Mouse (Mus musculus) heart, adult 2 months (tissue): ENCODE measurements around the gene Rab8b. TPM values are rescaled to one million over a fixed set of nuclear protein-coding genes. Genes with fewer than 3 reads are reported as not detected.

Source experiments
- DNase-seq, 2 experiments: peaks; one replicate each; pipeline ENCODE4 v3.0.0; 2021
- H3K27ac ChIP-seq: fragments of 200-600 bp; 2 replicates; pipeline ENCODE4 v1.8.1; 2022
- H3K27me3 ChIP-seq: fragments of 200-500 bp; 2 replicates; pipeline ENCODE4 v1.6.1; 2012; ENCODE audit warnings: mild to moderate bottlenecking, low read length, inconsistent platforms, mixed read lengths; ENCODE audit not compliant: control insufficient read depth, insufficient read depth
- H3K36me3 ChIP-seq: fragments of 200-500 bp; 2 replicates; pipeline ENCODE4 v1.6.1; 2012; ENCODE audit warnings: low read length, inconsistent platforms; ENCODE audit not compliant: control insufficient read depth, insufficient read depth
- H3K4me1 ChIP-seq: fragments of 200-500 bp; 2 replicates; pipeline ENCODE4 v1.6.1; 2011; ENCODE audit warnings: low read length; ENCODE audit not compliant: control insufficient read depth, insufficient read depth
- H3K4me3 ChIP-seq: fragments of 200-600 bp; 2 replicates; pipeline ENCODE4 v1.8.1; 2022
- H3K79me2 ChIP-seq: fragments of 200-500 bp; replicated peaks from 2 replicates; pipeline ENCODE4 v1.6.1; 2012; ENCODE audit warnings: mild to moderate bottlenecking, inconsistent platforms, low read length, moderate library complexity, mixed read lengths; ENCODE audit not compliant: control insufficient read depth, insufficient read depth
- H3K9ac ChIP-seq: fragments of 200-500 bp; 2 replicates; pipeline ENCODE4 v1.6.1; 2012; ENCODE audit warnings: low read depth, mild to moderate bottlenecking, control low read depth, inconsistent platforms, low read length, mixed read lengths
- CTCF ChIP-seq: fragments of 200-600 bp; IDR thresholded peaks from 2 replicates; pipeline ENCODE4 v1.8.1; 2022; ENCODE audit warnings: antibody characterized with exemption, mild to moderate bottlenecking, moderate library complexity
- EP300 ChIP-seq: fragments of 200-500 bp; IDR thresholded peaks from 2 replicates; pipeline ENCODE4 v1.6.1; 2011; ENCODE audit warnings: low read depth, low read length, control low read depth; ENCODE audit not compliant: insufficient read depth
- POLR2A ChIP-seq: fragments of 200-500 bp; IDR thresholded peaks from 2 replicates; pipeline ENCODE4 v1.6.1; 2011; ENCODE audit warnings: mild to moderate bottlenecking, low read depth, low read length, control low read depth; ENCODE audit not compliant: insufficient read depth
- WGBS: fragments of 180-500 bp; shearing (Covaris S2); methylation state at CpG from one replicate; pipeline ENCODE4 v1.1.7; 2018; 5-methylcytosine and 5-hydroxymethylcytosine counted together
- intact Hi-C: fragments of 180-260 bp; cut with DNase I; formaldehyde crosslinking; loops from one replicate; pipeline ENCODE4 v1.15.1; 2025
- polyA plus RNA-seq: library from polyadenylated mRNA; depleted of rRNA; stranded (reverse); fragments of >200 nt; gene quantifications from 2 replicates; pipeline ENCODE4 v1.2.3, GENCODE M21; 2012
- total RNA-seq, 2 experiments: library from RNA; stranded (reverse); gene quantifications; 2 replicates each; pipeline ENCODE4 v1.2.3; 2021

Rab8b gene
- total and polyA plus RNA-seq, 3 experiments, result 5.5 to 9.8 (median 8.5) TPM

GRCm38 (mm10) chr9:66887960-66888610 lies 31.4 kb downstream of the Rab8b start:
- WGBS, result 45% methylated on average over 6 of the region's 6 CpGs
- Histone ChIP-seq H3K4me1 (peaks cover 1% of the 10 kb centered on the region), H3K79me2 (peaks cover 3% of the 10 kb centered on the region), H3K4me3 (no peak overlapping the region), H3K27ac (peak overlapping the region; percentile 7; the same call in 1 of the 2 replicates), H3K36me3 (peaks cover 3% of the 10 kb centered on the region), H3K27me3 (no peaks in the 10 kb centered on the region), H3K9ac (no peak overlapping the region)
- TF ChIP-seq EP300, result no peak
- TF ChIP-seq CTCF, result no peak
- TF ChIP-seq POLR2A, result no peak
- intact Hi-C loops, result no loop called here
- no peak for DNase-seq

GRCm38 (mm10) chr9:66887301-66887902 lies 32.1 kb downstream of the Rab8b start:
- 67% methylated on average over 8 of the region's 8 CpGs for WGBS
- DNase-seq, result no peak
- Histone ChIP-seq H3K4me3 (no peak overlapping the region), H3K36me3 (peaks cover 3% of the 10 kb centered on the region), H3K27ac (no peak overlapping the region), H3K79me2 (peaks cover 3% of the 10 kb centered on the region), H3K4me1 (peaks cover 1% of the 10 kb centered on the region), H3K9ac (no peak overlapping the region), H3K27me3 (no peaks in the 10 kb centered on the region)
- TF ChIP-seq POLR2A, result no peak
- no peak for TF ChIP-seq EP300
- no peak for TF ChIP-seq CTCF
- intact Hi-C loops, result no loop called here

- H3K79me2 ChIP-seq, result peaks cover 3% of the 10 kb centered on the region
- H3K27me3 ChIP-seq, result no peaks in the 10 kb centered on the region
- H3K27ac ChIP-seq, result no peak overlapping the region
- peak in 1 of 2 experiments; percentile 62 for DNase-seq
- WGBS, result 81% methylated on average over 6 of the region's 6 CpGs
- H3K9ac ChIP-seq, result no peak overlapping the region
- peaks cover 3% of the 10 kb centered on the region for H3K36me3 ChIP-seq
- no peak overlapping the region for H3K4me3 ChIP-seq
- peaks cover 4% of the 10 kb centered on the region for H3K4me1 ChIP-seq
- no peak for TF ChIP-seq CTCF
- TF ChIP-seq POLR2A, result no peak
- TF ChIP-seq EP300, result no peak
- intact Hi-C loops, result no loop called here
Observed at GRCm38 (mm10) chr9:66886818-66887217, 32.7 kb downstream of the Rab8b start.

GRCm38 (mm10) chr9:66886366-66886765 lies 33.1 kb downstream of the Rab8b start:
- Histone ChIP-seq H3K27me3 (no peaks in the 10 kb centered on the region), H3K79me2 (peaks cover 3% of the 10 kb centered on the region), H3K9ac (no peak overlapping the region), H3K36me3 (peaks cover 3% of the 10 kb centered on the region), H3K4me3 (no peak overlapping the region), H3K4me1 (peaks cover 4% of the 10 kb centered on the region), H3K27ac (no peak overlapping the region)
- WGBS, result 40% methylated on average over 3 of the region's 3 CpGs
- intact Hi-C loops, result no loop called here
- DNase-seq, result no peak
- TF ChIP-seq CTCF (no peak), EP300 (no peak), POLR2A (no peak)

GRCm38 (mm10) chr9:66884609-66885008 lies 34.9 kb downstream of the Rab8b start:
- Histone ChIP-seq H3K4me3 (no peak overlapping the region), H3K9ac (no peak overlapping the region), H3K27me3 (no peaks in the 10 kb centered on the region), H3K27ac (no peak overlapping the region), H3K79me2 (peaks cover 2% of the 10 kb centered on the region), H3K36me3 (peaks cover 4% of the 10 kb centered on the region), H3K4me1 (peaks cover 6% of the 10 kb centered on the region)
- intact Hi-C loops, result no loop called here
- WGBS, result 80% methylated on average over 2 of the region's 2 CpGs
- no peak for DNase-seq
- TF ChIP-seq POLR2A (no peak), CTCF (no peak), EP300 (no peak)

GRCm38 (mm10) chr9:66883500-66883899 lies 36.0 kb downstream of the Rab8b start:
- no peak overlapping the region for H3K27ac ChIP-seq
- peaks cover 4% of the 10 kb centered on the region for H3K36me3 ChIP-seq
- no peak overlapping the region for H3K4me3 ChIP-seq
- H3K9ac ChIP-seq, result no peak overlapping the region
- H3K79me2 ChIP-seq, result peaks cover 2% of the 10 kb centered on the region
- TF ChIP-seq CTCF (no peak), POLR2A (no peak), EP300 (no peak)
- intact Hi-C loops, result no loop called here
- WGBS, result 71% methylated on average over 5 of the region's 5 CpGs
- DNase-seq, result no peak
- no peaks in the 10 kb centered on the region for H3K27me3 ChIP-seq
- peaks cover 5% of the 10 kb centered on the region for H3K4me1 ChIP-seq
